Mouse (Mus musculus) monocyte, adult 2 months (primary cell): ENCODE results near the gene Pcnx4.

Source experiments
- DNase-seq, 2 experiments: peaks; one replicate each; pipeline ENCODE4 v3.0.0; 2022; ENCODE audit warnings: low spot score in 2 of 2, low read depth in 1 of 2

Gene Pcnx4

GRCm38 (mm10) chr12:72536021-72536597 is at the start of gene Pcnx4:
Gene Pcnx4 (plus strand): TSS chr12:72536383.
- DNase-seq: peak; percentile 79 to 94

- no peak for DNase-seq
Measured at GRCm38 (mm10) chr12:72487498-72487897, 48.7 kb upstream of the Pcnx4 start.

GRCm38 (mm10) chr12:72489995-72490394 is 46.2 kb upstream of the Pcnx4 start:
- DNase-seq: no peak

- no peak for DNase-seq
Measured at GRCm38 (mm10) chr12:72491063-72491719, 45.0 kb upstream of the Pcnx4 start.

- no peak for DNase-seq
Measured at GRCm38 (mm10) chr12:72496866-72497600, 39.1 kb upstream of the Pcnx4 start.

GRCm38 (mm10) chr12:72509606-72510005 is 26.6 kb upstream of the Pcnx4 start:
- no peak for DNase-seq

GRCm38 (mm10) chr12:72515446-72515845 is 20.7 kb upstream of the Pcnx4 start:
- no peak for DNase-seq

- DNase-seq: no peak
Measured at GRCm38 (mm10) chr12:72518114-72518728, 18.0 kb upstream of the Pcnx4 start.

- DNase-seq: no peak
Measured at GRCm38 (mm10) chr12:72519352-72519751, 16.8 kb upstream of the Pcnx4 start.

GRCm38 (mm10) chr12:72519855-72520254 is 16.3 kb upstream of the Pcnx4 start:
- no peak for DNase-seq

- peak in 1 of 2 experiments; percentile 16 for DNase-seq
Measured at GRCm38 (mm10) chr12:72520645-72521044, 15.5 kb upstream of the Pcnx4 start.

- no peak for DNase-seq
Measured at GRCm38 (mm10) chr12:72525588-72525987, 10.6 kb upstream of the Pcnx4 start.

- no peak for DNase-seq
Measured at GRCm38 (mm10) chr12:72532303-72532702, 3.9 kb upstream of the Pcnx4 start.

- DNase-seq: no peak
Measured at GRCm38 (mm10) chr12:72533986-72534385, 2.2 kb upstream of the Pcnx4 start.

GRCm38 (mm10) chr12:72535599-72535998 is 584 bp upstream of the Pcnx4 start:
- DNase-seq: no peak

GRCm38 (mm10) chr12:72538571-72538970 is 2.4 kb downstream of the Pcnx4 start:
- DNase-seq: no peak

- no peak for DNase-seq
Measured at GRCm38 (mm10) chr12:72554347-72554746, 18.2 kb downstream of the Pcnx4 start.

GRCm38 (mm10) chr12:72564281-72564795 is 28.2 kb downstream of the Pcnx4 start:
- DNase-seq: no peak

GRCm38 (mm10) chr12:72582021-72582420 is 45.8 kb downstream of the Pcnx4 start:
- no peak for DNase-seq

GRCm38 (mm10) chr12:72583099-72583498 is 46.9 kb downstream of the Pcnx4 start:
- no peak for DNase-seq

- DNase-seq: no peak
Measured at GRCm38 (mm10) chr12:72585339-72585738, 49.2 kb downstream of the Pcnx4 start.

- no peak for DNase-seq
Measured at GRCm38 (mm10) chr12:72592991-72593390, 56.8 kb downstream of the Pcnx4 start.
